Mouse (Mus musculus) olfactory bulb, adult 2 months (tissue): Measurements from ENCODE around the gene Slc22a5. TPM values are rescaled to one million over a fixed set of nuclear protein-coding genes. Genes with fewer than 3 reads are reported as not detected.
A peak's percentile ranks its signal among the peaks of the same experiment; 100 is the strongest.
"Not testable (repeated sequence)": the region's sequence is repeated elsewhere in the genome, so short reads cannot be mapped to it uniquely, and the experiment has no call there.

Source experiments
- H3K27ac ChIP-seq: fragments of 200-500 bp; 2 replicates; pipeline ENCODE4 v1.5.1; 2012; ENCODE audit warnings: low read depth, low read length; ENCODE audit not compliant: insufficient read depth
- H3K4me1 ChIP-seq: fragments of 200-500 bp; 2 replicates; pipeline ENCODE4 v1.6.1; 2012; ENCODE audit warnings: low read length; ENCODE audit not compliant: control insufficient read depth, insufficient read depth
- H3K4me3 ChIP-seq: fragments of 200-500 bp; 2 replicates; pipeline ENCODE4 v1.5.1; 2012; ENCODE audit warnings: mild to moderate bottlenecking, low read depth, low read length, moderate library complexity; ENCODE audit not compliant: insufficient read depth
- CTCF ChIP-seq: fragments of 200-500 bp; IDR thresholded peaks from 2 replicates; pipeline ENCODE4 v1.5.1; 2012; ENCODE audit warnings: low read depth, mild to moderate bottlenecking, low read length, moderate library complexity; ENCODE audit not compliant: insufficient read depth
- POLR2A ChIP-seq: fragments of 200-500 bp; IDR thresholded peaks from 2 replicates; pipeline ENCODE4 v1.6.1; 2012; ENCODE audit warnings: mild to moderate bottlenecking, low read depth, low read length, moderate library complexity; ENCODE audit not compliant: insufficient read depth
- WGBS: fragments of 180-500 bp; shearing (Covaris S2); methylation state at CpG from one replicate; pipeline ENCODE4 v1.1.7; 2018; 5-methylcytosine and 5-hydroxymethylcytosine counted together
- polyA plus RNA-seq: library from polyadenylated mRNA; stranded (reverse); fragments of >200 nt; gene quantifications from 2 replicates; pipeline ENCODE4 v1.2.4, GENCODE M21; 2012; ENCODE audit warnings: low replicate concordance; ENCODE audit not compliant: missing spikeins, insufficient read depth, insufficient read length

The Slc22a5 gene
- polyA plus RNA-seq, 1 experiment, result not detected

- H3K27ac ChIP-seq, result no peak overlapping the region
- WGBS, result 2% methylated on average over 33 of the region's 33 CpGs
- TF ChIP-seq CTCF (no peak), POLR2A (no peak)
- peaks cover 5% of the 10 kb centered on the region for H3K4me1 ChIP-seq
- H3K4me3 ChIP-seq, result peak overlapping the region; percentile 62
Measured at GRCm38 (mm10) chr11:53890906-53891504, 455 bp downstream of the Slc22a5 start.

DNA sequence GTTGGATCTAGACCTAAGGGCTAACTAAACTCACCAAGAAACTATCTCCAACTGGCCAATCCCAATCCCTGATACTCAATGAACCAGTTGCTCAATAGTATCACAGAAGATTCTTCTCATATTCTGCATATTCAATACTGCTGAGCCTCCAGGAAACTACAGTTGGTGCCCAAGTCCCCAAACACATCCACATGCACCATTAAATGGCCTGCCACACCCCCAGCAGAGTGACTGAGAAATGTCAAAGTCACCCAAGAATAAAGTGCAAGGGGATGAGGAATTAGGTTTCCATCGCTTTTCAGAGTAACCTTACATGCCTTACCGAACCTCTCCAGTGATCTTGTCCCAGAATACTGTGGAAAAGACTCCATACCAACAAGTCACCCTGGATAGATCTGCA is 1.2 kb downstream of the Slc22a5 start:
- H3K4me3 ChIP-seq, result no peak overlapping the region
- 92% methylated on average over 2 of the region's 2 CpGs for WGBS
- no peak overlapping the region for H3K27ac ChIP-seq
- no peak for TF ChIP-seq POLR2A
- TF ChIP-seq CTCF, result no peak
- H3K4me1 ChIP-seq, result peaks cover 5% of the 10 kb centered on the region

- TF ChIP-seq POLR2A, result no peak
- no peak for TF ChIP-seq CTCF
- Histone ChIP-seq H3K27ac (no peak overlapping the region), H3K4me3 (no peak overlapping the region), H3K4me1 (peaks cover 5% of the 10 kb centered on the region)
- 59% methylated on average over 4 of the region's 4 CpGs for WGBS
Measured at GRCm38 (mm10) chr11:53889091-53889645, 2.3 kb downstream of the Slc22a5 start.

DNA sequence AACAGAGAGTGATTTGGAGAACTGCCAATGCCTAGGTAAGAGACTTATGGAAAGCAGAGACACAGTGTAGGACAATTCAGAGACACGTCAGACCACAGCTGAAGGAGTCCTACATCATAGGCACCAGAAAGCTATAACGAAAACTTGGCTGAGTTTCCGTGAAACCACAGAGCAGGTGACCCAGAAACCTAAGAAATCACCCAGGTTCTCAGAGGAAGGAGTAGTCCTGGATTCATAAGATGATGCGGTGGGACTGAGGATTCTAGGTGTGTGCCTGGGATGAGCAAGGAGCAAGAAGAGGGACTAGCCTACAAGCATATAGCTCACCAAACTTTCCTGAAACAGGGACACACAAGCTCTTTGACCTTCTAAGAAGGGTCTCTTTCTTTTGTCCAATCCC is 3.2 kb downstream of the Slc22a5 start:
- no peak overlapping the region for H3K4me3 ChIP-seq
- H3K27ac ChIP-seq, result no peak overlapping the region
- H3K4me1 ChIP-seq, result peaks cover 5% of the 10 kb centered on the region
- TF ChIP-seq CTCF, result no peak
- no peak for TF ChIP-seq POLR2A
- 88% methylated on average over 4 of the region's 4 CpGs for WGBS

DNA sequence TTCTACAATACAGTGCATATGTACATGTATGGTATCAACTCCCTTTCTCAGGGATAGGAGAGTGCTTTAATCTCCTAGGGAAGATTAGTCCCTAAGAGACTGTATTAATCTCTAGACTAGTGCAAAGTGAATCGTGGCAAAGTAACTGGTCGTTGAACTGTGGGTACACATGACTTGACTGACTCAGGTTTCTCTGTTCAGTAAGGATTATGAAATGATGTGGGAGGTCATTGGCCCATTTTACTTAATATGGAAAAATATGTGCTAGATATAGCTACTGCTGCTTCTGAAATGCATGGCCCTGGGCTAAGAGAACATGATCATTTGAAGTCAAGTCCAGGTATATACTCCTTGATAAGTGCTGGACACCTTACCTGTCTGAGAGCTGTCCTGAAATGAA is 8.2 kb downstream of the Slc22a5 start:
- TF ChIP-seq CTCF (no peak), POLR2A (no peak)
- 99% methylated on average over 2 of the region's 2 CpGs for WGBS
- H3K27ac ChIP-seq, result no peak overlapping the region
- no peaks in the 10 kb centered on the region for H3K4me1 ChIP-seq
- no peak overlapping the region for H3K4me3 ChIP-seq

GRCm38 (mm10) chr11:53878096-53878495 is 13.4 kb downstream of the Slc22a5 start:
- not testable (repeated sequence) for H3K4me3 ChIP-seq, H3K27ac ChIP-seq, H3K4me1 ChIP-seq
- 90% methylated on average over 5 of the region's 5 CpGs for WGBS

DNA sequence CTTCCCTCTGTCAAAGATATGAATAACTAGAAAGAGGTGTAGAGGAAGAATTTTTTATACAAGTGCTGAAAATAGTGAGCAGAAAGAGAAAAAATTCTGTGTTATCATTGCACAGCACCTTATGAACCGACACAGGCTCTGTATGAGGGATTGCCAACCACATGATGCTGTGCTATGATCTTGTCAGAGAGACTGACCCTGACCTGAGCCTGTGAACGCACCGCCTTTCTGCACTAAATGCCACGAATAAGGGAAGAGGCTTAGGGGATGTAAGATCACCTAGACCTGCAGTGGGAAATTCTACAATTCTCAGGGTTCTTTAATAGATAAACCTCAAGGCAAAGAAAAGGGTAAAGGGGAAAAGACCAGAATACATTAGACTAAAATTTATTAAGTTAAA is 15.0 kb downstream of the Slc22a5 start:
- TF ChIP-seq POLR2A (no peak), CTCF (no peak)
- WGBS, result 95% methylated on average over 4 of the region's 4 CpGs
- no peak overlapping the region for H3K4me3 ChIP-seq
- no peak overlapping the region for H3K27ac ChIP-seq
- H3K4me1 ChIP-seq, result no peaks in the 10 kb centered on the region

GRCm38 (mm10) chr11:53874706-53875105 is 16.8 kb downstream of the Slc22a5 start:
- 79% methylated on average over 4 of the region's 4 CpGs for WGBS
- H3K27ac ChIP-seq, result no peak overlapping the region
- no peak for TF ChIP-seq POLR2A
- no peak for TF ChIP-seq CTCF
- no peaks in the 10 kb centered on the region for H3K4me1 ChIP-seq
- H3K4me3 ChIP-seq, result no peak overlapping the region

GRCm38 (mm10) chr11:53873909-53874704 is 17.4 kb downstream of the Slc22a5 start:
- 59% methylated on average over 5 of the region's 5 CpGs for WGBS
- H3K4me1 ChIP-seq, H3K27ac ChIP-seq, H3K4me3 ChIP-seq: not testable (repeated sequence)
